Mouse (Mus musculus) urinary bladder, postnatal 25 days (tissue): Measurements from ENCODE around the gene Morc3.

Experiments
- DNase-seq: peaks from one replicate; pipeline ENCODE4 v3.0.0; 2022; ENCODE audit warnings: low spot score

Gene Morc3

GRCm38 (mm10) chr16:93923788-93924187 lies 91.9 kb downstream of the Morc3 start:
- no peak for DNase-seq
